Mouse (Mus musculus) mature B cell (primary cell): Measurements from ENCODE around the gene Ints1.

Source experiments
- in situ Hi-C: fragments of 300-500 bp; cut with MboI; formaldehyde crosslinking; loops from 2 replicates; pipeline ENCODE4 v1.14.3; 2019

Ints1 gene

DNA sequence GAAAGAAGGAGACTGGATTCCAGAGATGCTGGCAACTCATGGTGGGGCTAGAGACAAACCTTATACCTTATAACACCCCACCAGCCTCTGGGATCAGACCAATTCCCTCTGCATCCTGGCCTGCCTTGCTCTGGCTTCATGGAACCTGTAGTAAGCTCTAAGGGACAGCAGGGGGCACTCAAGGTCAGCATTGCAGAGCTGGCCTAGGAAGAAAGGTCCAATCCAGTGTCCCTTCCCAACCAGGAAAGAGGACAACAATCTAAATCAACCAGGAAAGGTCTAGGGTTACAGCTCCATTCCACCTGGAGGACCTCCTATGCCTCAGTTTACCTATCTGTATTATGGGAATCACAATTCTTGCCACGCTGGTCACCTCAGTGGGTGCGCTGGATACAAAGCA lies 57.8 kb downstream of the Ints1 start:
- in situ Hi-C loops, result no loop called here

DNA sequence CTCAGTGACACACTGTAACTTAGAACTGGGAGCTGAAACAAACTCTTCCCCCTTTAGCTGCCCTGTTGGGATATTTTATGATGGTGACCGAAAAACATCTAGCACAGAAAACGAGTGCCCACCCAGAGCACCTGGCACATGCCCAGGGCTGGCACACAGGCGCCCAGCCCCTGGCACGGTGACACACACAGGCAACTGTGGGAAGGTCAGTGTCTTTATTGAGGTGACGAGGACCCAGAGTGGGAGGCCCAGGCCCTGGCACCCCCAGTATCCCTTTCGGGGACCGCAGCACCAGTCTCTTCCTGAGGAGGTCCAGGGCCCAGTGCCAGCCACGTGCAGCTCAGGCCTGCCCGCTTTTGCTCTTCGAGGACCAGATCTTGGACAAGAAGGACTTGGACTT lies 69.0 kb downstream of the Ints1 start:
- in situ Hi-C loops, result no loop called here

GRCm38 (mm10) chr5:139702905-139703304 lies 72.6 kb downstream of the Ints1 start:
- in situ Hi-C loops, result no loop called here

GRCm38 (mm10) chr5:139702236-139702635 lies 73.2 kb downstream of the Ints1 start:
- in situ Hi-C loops, result no loop called here
